ENCODE assay signal across 25 mouse cellular contexts in the genomic region with DNA sequence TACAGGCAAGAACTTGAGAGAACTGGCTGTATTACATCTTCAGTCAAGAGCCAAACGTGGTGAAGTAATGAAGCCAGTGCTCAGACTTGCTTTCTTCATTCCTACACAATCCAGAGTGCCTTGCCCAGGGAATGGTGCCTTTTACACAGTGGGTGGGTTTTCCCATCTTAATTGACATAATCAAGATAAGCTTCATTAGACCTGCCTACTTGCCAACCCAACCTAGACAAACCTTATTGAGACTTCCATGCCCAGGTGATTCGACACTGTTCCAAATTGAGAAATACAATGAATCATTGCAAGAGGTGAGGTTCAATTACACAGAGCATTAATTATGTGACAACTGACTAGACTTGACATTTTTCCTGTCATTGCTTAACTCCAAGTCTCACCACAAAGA.
"Had no signal": no experiment of that assay in that cellular context is flagged by ENCODE, and none has a peak within 500 bp of the region (broad histone marks: within the 10 kb centered on the region; RNA-seq: fewer than 3 reads in every experiment).

No protein-coding gene starts in this region.

- H3K36me3 ChIP-seq: heart, embryonic 13.5 days; heart, embryonic 15.5 days; hindbrain, embryonic 13.5 days; hindbrain, embryonic 15.5 days; kidney, embryonic 15.5 days; limb, embryonic 13.5 days; limb, embryonic 15.5 days; liver, embryonic 12.5 days had no signal

- H3K4me3 ChIP-seq: heart, adult 2 months; heart, embryonic 13.5 days; heart, embryonic 15.5 days; hindbrain, embryonic 13.5 days; hindbrain, embryonic 15.5 days; kidney, embryonic 15.5 days; limb, embryonic 13.5 days; limb, embryonic 15.5 days; liver, embryonic 12.5 days had no signal

- H3K4me2 ChIP-seq: heart, embryonic 11.5 days; heart, embryonic 13.5 days; heart, embryonic 15.5 days; hindbrain, embryonic 13.5 days; hindbrain, embryonic 15.5 days; kidney, embryonic 15.5 days; limb, embryonic 13.5 days; limb, embryonic 15.5 days; liver, embryonic 12.5 days had no signal

- H3K27me3 ChIP-seq: heart, embryonic 13.5 days; heart, embryonic 15.5 days; hindbrain, embryonic 13.5 days; hindbrain, embryonic 15.5 days; kidney, embryonic 15.5 days; limb, embryonic 13.5 days; limb, embryonic 15.5 days; liver, embryonic 12.5 days had no signal

- H3K9me3 ChIP-seq: heart, embryonic 13.5 days; heart, embryonic 15.5 days; hindbrain, embryonic 13.5 days; hindbrain, embryonic 15.5 days; kidney, embryonic 15.5 days; limb, embryonic 13.5 days; limb, embryonic 15.5 days; liver, embryonic 12.5 days had no signal

- H3K9ac ChIP-seq: heart, embryonic 13.5 days; heart, embryonic 15.5 days; hindbrain, embryonic 13.5 days; hindbrain, embryonic 15.5 days; kidney, embryonic 15.5 days; limb, embryonic 13.5 days; limb, embryonic 15.5 days; liver, embryonic 12.5 days; liver, embryonic 14.5 days had no signal

- H3K27ac ChIP-seq: heart, adult 2 months; heart, embryonic 13.5 days; heart, embryonic 15.5 days; hindbrain, embryonic 15.5 days; kidney, embryonic 15.5 days; kidney, postnatal 0 days; limb, embryonic 13.5 days; limb, embryonic 15.5 days; liver, embryonic 12.5 days; liver, embryonic 14.5 days had no signal

- DNase-seq: gastrocnemius, postnatal 25 days; heart, adult 11 months; heart, adult 2 months; heart, postnatal 14 days; heart, postnatal 36 days; kidney, adult 11 months; kidney, adult 2 months; kidney, adult 9 months; kidney, postnatal 14 days; kidney, postnatal 36 days; layer of hippocampus, adult 9-11 months; layer of hippocampus, postnatal 36 days; left cerebral cortex, postnatal 4 days had no signal

- H3K4me1 ChIP-seq: heart, embryonic 13.5 days; heart, embryonic 15.5 days; hindbrain, embryonic 13.5 days; hindbrain, embryonic 15.5 days; kidney, embryonic 15.5 days; limb, embryonic 13.5 days; limb, embryonic 15.5 days; liver, embryonic 12.5 days had no signal

- ATAC-seq: intestine, embryonic 16.5 days; liver, embryonic 12.5 days had no signal
